Mouse (Mus musculus) forebrain, embryonic 16.5 days (tissue): ENCODE data around the gene Mgat4c. TPM values are rescaled to one million over a fixed set of nuclear protein-coding genes. Genes with fewer than 3 reads are reported as not detected.

Source experiments
- ATAC-seq: fragments of 200-750 bp; cut with Nextera tagmentation; 2 replicates; pipeline ENCODE4 v1.8.0; 2017; ENCODE audit warnings: mild to moderate bottlenecking, moderate library complexity
- H3K27ac ChIP-seq: fragments of 300-500 bp; sonication (generic); 2 replicates; pipeline ENCODE4 v1.5.1; 2014; ENCODE audit warnings: low read length, control low read depth
- H3K27me3 ChIP-seq: fragments of 300-500 bp; sonication (generic); replicated peaks from 2 replicates; pipeline ENCODE4 v1.6.1; 2014; ENCODE audit warnings: low read length; ENCODE audit not compliant: control insufficient read depth, insufficient read depth
- H3K36me3 ChIP-seq: fragments of 300-500 bp; sonication (generic); 2 replicates; pipeline ENCODE4 v1.6.1; 2014; ENCODE audit not compliant: control insufficient read depth, insufficient read depth
- H3K4me1 ChIP-seq: fragments of 300-500 bp; sonication (generic); replicated peaks from 2 replicates; pipeline ENCODE4 v1.6.1; 2014; ENCODE audit warnings: low read length; ENCODE audit not compliant: control insufficient read depth, insufficient read depth
- H3K4me2 ChIP-seq: fragments of 300-500 bp; sonication (generic); 2 replicates; pipeline ENCODE4 v1.6.1; 2014; ENCODE audit warnings: mild to moderate bottlenecking, low read length, control low read depth
- H3K4me3 ChIP-seq: fragments of 300-500 bp; sonication (generic); replicated peaks from 2 replicates; pipeline ENCODE4 v1.5.1; 2014; ENCODE audit warnings: mild to moderate bottlenecking, low read length, control low read depth
- H3K9ac ChIP-seq: fragments of 300-500 bp; sonication (generic); replicated peaks from 2 replicates; pipeline ENCODE4 v1.6.1; 2014; ENCODE audit warnings: low read depth, low read length, control low read depth
- H3K9me3 ChIP-seq: fragments of 300-500 bp; sonication (generic); 2 replicates; pipeline ENCODE4 v1.6.1; 2016; ENCODE audit warnings: low read length; ENCODE audit not compliant: control insufficient read depth
- WGBS: fragments of 180-500 bp; shearing (Covaris S2); extraction: QIAGEN DNeasy Blood & Tissue Kit; methylation state at CpG from one replicate; pipeline ENCODE4 v1.1.7; 2014; 5-methylcytosine and 5-hydroxymethylcytosine counted together
- polyA plus RNA-seq: library from polyadenylated mRNA; unstranded; fragments of >200 nt; fragmentation: Nextera tagmentation; extraction: Ambion mirVana; gene quantifications from 2 replicates; pipeline ENCODE4 v1.2.1, GENCODE M21; 2015

Mgat4c gene
- polyA plus RNA-seq, 1 experiment from 2014 or later = 24.7 TPM

DNA sequence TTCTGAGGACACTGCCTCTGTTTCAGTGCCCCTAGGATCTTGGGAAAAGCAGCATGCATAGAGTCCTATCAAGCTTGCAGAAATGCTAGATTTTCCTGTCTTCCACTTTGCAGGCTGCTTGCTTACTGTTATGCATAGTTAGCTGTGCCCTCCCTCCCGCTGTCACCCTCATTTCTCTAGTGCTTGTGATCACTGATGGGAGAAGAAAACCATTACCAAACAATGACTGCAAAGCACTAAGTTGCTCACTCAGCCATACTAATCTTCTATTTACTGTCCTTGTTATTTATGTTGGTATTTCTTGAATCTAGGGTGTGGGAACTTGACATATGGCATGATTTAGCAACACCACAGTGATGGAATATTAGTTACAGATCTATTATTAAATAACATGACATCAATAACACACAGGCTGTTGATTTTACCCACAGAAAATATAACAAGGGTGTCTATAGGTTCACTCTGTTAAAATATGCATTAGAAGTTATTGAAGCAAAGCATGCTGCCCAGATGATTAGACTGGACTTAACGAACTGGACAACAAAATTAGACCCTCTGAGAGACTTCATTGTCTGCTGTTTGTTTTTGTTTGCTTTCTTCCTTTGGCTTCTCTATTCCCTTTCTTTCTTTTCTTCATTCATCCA, 117.7 kb downstream of the Mgat4c start:
- WGBS = 14% methylated on average over 2 of the region's 2 CpGs
- no peak for ATAC-seq

DNA sequence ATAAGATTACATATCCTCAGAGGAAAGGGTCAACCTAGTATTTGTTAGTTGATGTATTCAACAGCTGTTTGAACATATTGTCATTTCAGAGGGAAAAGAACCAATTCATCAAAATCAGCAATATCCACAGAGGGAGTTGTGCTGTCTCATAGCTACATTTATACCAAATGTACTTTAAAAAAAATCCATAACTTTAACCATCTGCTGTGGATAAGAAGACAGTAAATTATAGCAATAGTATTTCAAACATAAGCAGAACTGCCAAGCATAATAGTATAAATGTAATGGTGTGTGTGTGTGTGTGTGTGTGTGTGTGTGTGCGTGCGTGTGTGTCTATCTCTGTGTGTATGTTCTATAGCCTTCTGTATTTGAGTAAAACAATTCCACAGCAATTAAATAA, 127.5 kb downstream of the Mgat4c start:
- 85% methylated on average over 2 of the region's 2 CpGs for whole genome bisulfite sequencing
- ATAC-seq = peak; percentile 64

More for the DNA sequence above, 117.7 kb downstream of the Mgat4c start:
- H3K9me3 ChIP-seq = no peaks in the 10 kb centered on the region
- H3K4me1 ChIP-seq = no peaks in the 10 kb centered on the region
- H3K9ac ChIP-seq = no peak overlapping the region
- no peak overlapping the region for H3K4me2 ChIP-seq
- H3K27me3 ChIP-seq = no peaks in the 10 kb centered on the region
- no peak overlapping the region for H3K4me3 ChIP-seq
- H3K27ac ChIP-seq = no peak overlapping the region
- H3K36me3 ChIP-seq = no peaks in the 10 kb centered on the region

DNA sequence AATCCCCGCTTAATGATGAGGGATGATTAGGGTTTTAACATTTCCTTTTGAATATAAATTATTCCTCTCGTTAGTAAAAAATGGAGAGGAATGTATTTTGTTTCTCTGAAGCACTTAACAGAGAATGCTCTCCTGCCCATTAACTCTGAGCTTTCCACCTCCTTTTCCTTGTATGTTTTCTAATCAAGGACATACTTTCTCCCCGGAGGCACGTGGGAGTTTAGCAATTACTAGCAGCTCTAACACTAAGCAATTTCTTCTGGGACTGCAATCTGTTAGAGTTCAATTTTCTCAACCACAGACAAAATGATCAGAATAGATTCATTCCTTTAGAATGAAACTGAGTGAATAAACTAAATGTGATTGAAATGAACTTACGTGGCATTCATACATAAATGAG, 135.6 kb downstream of the Mgat4c start:
- no peak overlapping the region for H3K4me2 ChIP-seq
- H3K9ac ChIP-seq = no peak overlapping the region
- H3K4me3 ChIP-seq = no peak overlapping the region
- H3K27ac ChIP-seq = no peak overlapping the region
- WGBS = 23% methylated on average over 5 of the region's 5 CpGs
- H3K27me3 ChIP-seq = no peaks in the 10 kb centered on the region
- H3K9me3 ChIP-seq = no peaks in the 10 kb centered on the region
- ATAC-seq = 0 out of 2 replicates have a peak, but pooled peaks have one; percentile 49
- H3K4me1 ChIP-seq = no peaks in the 10 kb centered on the region
- no peaks in the 10 kb centered on the region for H3K36me3 ChIP-seq

More for the DNA sequence above, 127.5 kb downstream of the Mgat4c start:
- Histone ChIP-seq H3K9me3 (no peaks in the 10 kb centered on the region), H3K4me2 (no peak overlapping the region), H3K4me3 (no peak overlapping the region), H3K36me3 (no peaks in the 10 kb centered on the region), H3K27ac (no peak overlapping the region), H3K4me1 (no peaks in the 10 kb centered on the region), H3K9ac (no peak overlapping the region), H3K27me3 (no peaks in the 10 kb centered on the region)

DNA sequence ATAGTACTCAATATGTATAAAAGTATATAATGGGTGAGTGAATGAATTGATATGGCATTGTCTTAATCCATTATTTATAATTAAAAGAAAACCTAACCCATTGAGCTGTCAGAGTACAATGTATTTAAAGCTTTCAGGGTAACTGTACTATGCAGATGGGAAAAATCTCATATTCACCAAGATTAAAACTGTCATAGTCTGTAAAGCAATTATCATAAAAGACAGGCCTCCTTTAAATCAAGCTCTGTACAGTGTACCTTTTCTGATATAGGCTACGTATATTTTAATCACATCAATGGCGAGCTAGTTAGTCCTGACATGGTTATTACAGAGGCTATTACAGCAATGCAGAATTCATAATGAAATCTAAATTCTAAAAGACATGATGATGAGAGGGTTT, 146.7 kb downstream of the Mgat4c start:
- Histone ChIP-seq H3K27me3 (no peaks in the 10 kb centered on the region), H3K4me2 (no peak overlapping the region), H3K4me1 (no peaks in the 10 kb centered on the region), H3K9ac (no peak overlapping the region), H3K27ac (no peak overlapping the region), H3K4me3 (no peak overlapping the region), H3K36me3 (no peaks in the 10 kb centered on the region), H3K9me3 (no peaks in the 10 kb centered on the region)
- peak; percentile 55 for ATAC-seq
- WGBS = 75% methylated on average over 2 of the region's 2 CpGs

DNA sequence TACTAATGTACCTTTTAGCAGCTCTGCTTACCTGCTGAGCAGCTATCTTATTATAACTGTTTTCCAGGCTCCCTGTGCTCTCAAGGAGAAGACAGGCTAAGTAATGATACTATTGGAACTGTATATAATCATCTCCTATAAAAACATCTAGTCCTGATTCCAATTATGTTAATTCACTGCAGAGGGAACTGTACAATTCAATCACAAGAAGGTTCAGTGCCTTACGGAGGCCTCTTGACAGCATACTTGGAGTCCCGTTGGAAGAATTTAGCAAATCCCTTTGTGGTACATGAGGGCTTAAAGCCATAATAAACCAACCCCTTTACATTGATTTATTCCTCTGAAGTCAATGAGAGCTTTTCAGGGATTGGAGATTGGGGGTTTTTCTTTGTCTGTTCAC, 174.8 kb downstream of the Mgat4c start:
- H3K27me3 ChIP-seq = no peaks in the 10 kb centered on the region
- H3K9ac ChIP-seq = no peak overlapping the region
- H3K27ac ChIP-seq = no peak overlapping the region
- H3K36me3 ChIP-seq = no peaks in the 10 kb centered on the region
- no peaks in the 10 kb centered on the region for H3K4me1 ChIP-seq
- H3K4me3 ChIP-seq = no peak overlapping the region
- no peak overlapping the region for H3K4me2 ChIP-seq
- no peaks in the 10 kb centered on the region for H3K9me3 ChIP-seq
- 40% methylated on average over 2 of the region's 2 CpGs for WGBS
- no peak for ATAC-seq

DNA sequence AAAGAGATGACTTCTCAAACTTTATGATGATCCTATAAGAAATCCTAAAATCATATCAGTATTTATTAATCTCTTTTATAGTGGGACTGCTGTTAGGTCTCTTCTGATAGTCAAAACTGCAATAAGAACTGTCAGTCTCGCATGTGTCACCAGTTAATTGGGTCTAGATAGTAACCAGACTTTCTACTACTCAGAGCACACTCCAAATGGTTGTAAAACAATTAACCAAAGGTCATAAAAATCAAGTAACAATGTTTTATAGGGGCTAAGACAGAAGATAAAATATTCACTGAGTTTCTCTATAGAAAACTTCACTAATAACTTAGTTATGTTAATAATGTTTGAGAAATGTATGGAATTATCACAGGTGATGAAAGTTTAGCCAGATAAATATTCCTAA, 208.6 kb downstream of the Mgat4c start:
- Histone ChIP-seq H3K36me3 (no peaks in the 10 kb centered on the region), H3K27ac (no peak overlapping the region), H3K4me1 (no peaks in the 10 kb centered on the region), H3K27me3 (no peaks in the 10 kb centered on the region), H3K9ac (no peak overlapping the region), H3K9me3 (no peaks in the 10 kb centered on the region), H3K4me2 (no peak overlapping the region), H3K4me3 (no peak overlapping the region)
- no peak for ATAC-seq
- 85% methylated on average over 1 of the region's 1 CpGs for WGBS

DNA sequence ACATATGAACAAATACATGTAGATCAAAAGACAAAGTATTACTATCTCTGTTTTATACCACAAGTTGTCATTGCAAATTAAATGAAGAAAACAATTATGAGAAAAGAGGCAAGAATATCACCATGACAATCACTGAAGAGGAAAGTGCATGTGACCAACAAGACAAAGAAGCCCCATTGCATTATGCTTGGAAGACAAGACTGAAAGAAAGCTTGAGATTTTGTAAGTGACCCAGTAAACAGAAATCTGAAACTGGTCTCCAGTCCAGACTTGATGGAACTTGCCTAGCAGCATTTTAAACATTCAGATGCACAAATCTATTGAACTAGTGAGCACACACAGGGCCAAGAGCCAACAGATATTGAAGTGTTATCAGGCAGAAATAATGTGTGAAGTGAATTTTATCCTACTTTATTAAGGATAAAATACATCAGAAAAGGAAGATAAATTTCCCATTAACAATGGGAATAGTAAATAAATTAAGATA, 236.1 kb downstream of the Mgat4c start:
- Histone ChIP-seq H3K4me1 (no peaks in the 10 kb centered on the region), H3K36me3 (no peaks in the 10 kb centered on the region), H3K27ac (no peak overlapping the region), H3K9me3 (no peaks in the 10 kb centered on the region), H3K4me2 (no peak overlapping the region), H3K9ac (no peak overlapping the region), H3K27me3 (no peaks in the 10 kb centered on the region), H3K4me3 (no peak overlapping the region)
- ATAC-seq = no peak

DNA sequence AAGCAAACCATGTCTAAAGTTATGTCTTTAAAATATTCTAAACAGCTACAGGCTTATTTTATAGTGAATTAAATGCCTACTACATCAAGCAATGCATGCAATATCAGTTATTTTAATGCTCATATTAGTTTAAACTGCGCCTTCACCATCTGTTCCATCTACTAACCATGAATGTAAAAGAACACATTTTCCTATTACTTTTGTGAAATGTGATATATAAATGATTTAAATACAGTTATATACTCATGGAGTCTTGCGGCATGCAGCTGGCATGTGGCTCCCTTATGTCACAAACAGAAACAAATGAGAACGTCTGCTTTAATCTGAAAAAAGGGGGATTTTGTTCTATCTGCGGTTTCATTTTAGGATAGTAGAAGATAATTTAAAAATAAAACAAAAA, 316.3 kb downstream of the Mgat4c start:
- H3K27me3 ChIP-seq = no peaks in the 10 kb centered on the region
- no peak overlapping the region for H3K27ac ChIP-seq
- H3K9ac ChIP-seq = no peak overlapping the region
- peak; percentile 80 for ATAC-seq
- no peak overlapping the region for H3K4me2 ChIP-seq
- WGBS = 67% methylated on average over 4 of the region's 4 CpGs
- no peaks in the 10 kb centered on the region for H3K4me1 ChIP-seq
- H3K9me3 ChIP-seq = no peaks in the 10 kb centered on the region
- H3K4me3 ChIP-seq = no peak overlapping the region
- no peaks in the 10 kb centered on the region for H3K36me3 ChIP-seq

DNA sequence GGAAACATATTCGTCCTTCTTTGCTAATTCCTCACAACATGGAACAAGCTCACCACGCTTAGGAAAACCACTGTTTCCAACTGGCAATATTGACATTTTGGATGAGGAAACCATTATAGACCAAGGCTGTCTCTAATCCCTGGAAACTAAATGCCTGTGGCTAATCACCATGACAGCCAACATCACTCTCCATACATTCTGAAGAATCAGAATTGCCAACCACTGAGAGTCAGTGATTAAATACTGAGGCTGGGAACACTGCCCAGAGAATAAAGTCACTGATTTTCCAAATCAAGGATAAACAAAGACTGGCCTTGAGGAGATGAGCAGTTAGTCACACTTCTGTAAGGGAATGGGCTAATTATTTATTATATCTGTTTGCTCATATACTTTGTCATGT, 361.2 kb downstream of the Mgat4c start:
- no peaks in the 10 kb centered on the region for H3K27me3 ChIP-seq
- no peak overlapping the region for H3K4me2 ChIP-seq
- no peak for ATAC-seq
- H3K9ac ChIP-seq = no peak overlapping the region
- H3K27ac ChIP-seq = no peak overlapping the region
- no peak overlapping the region for H3K4me3 ChIP-seq
- WGBS = 54% methylated on average over 2 of the region's 2 CpGs
- H3K36me3 ChIP-seq = no peaks in the 10 kb centered on the region
- no peaks in the 10 kb centered on the region for H3K4me1 ChIP-seq
- H3K9me3 ChIP-seq = no peaks in the 10 kb centered on the region

DNA sequence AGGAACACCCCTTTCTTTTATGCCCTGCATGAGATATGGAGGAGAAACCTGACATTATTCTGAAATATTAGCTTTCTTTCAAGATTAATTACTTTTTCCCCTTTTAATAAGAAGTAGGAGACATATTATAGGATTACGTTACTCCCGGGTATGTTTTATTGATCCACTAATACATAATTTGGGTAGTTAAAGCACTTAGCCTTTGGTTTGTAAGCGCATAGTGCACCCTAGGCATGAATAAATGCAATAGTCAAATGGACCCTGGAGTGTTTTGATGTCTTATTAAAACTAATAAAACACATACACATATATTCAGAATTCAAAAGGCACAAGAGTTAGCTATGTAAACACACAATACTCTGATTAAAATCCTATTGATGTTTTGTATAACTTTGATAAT, 374.9 kb downstream of the Mgat4c start:
- Histone ChIP-seq H3K9me3 (no peaks in the 10 kb centered on the region), H3K9ac (no peak overlapping the region), H3K27me3 (no peaks in the 10 kb centered on the region), H3K4me2 (no peak overlapping the region), H3K27ac (no peak overlapping the region), H3K36me3 (no peaks in the 10 kb centered on the region), H3K4me3 (no peak overlapping the region), H3K4me1 (no peaks in the 10 kb centered on the region)
- ATAC-seq = no peak
- WGBS = 90% methylated on average over 3 of the region's 3 CpGs
